Mouse (Mus musculus): ENCODE data around the gene Bnipl.

Bnipl gene

DNA sequence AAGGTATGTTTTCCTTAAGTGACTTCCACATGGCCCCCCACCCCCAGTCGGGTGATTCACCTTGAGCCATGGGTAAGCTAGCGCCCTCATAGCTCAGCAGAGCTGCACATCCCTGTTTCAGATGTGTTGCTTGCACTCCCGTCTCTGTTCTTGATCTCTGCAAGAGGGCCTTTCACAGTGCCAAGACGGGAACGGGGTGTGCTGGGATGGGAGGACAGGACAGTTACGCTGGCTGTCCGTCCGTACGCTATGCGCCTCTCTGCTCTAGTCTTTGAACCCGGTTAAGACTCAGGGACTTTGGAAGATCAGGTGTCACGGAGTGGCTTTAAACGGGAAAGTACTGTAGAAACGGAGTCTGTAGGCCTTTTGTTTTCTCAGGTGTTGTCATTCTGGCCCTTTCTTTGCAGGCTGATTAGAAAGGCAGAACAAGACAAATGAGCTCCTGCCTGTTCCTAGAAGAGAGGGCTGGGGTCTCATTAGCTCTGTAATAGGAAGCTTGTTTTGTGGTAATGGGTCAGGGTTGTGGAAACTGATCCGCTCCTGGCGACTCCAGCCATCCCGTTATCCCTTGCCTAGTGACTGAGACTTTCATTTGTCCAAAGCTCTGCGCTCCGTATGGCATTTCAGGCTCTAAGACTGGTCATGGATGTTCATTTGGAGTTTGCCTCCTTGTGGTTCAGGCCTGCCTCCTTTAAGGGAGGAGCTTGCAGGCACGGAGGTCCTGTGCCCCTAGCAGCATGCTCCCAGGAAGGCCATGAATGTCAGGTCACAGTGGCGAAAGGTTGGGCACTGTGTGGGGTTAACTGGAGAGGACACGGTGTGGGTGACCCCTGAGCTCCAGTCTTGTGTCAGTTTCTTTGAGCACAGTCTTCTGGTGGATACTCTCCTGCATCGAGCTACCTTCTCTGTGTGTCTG, 15.3 kb downstream of the Bnipl start:
- WGBS: 70% methylated on average over 23 of the region's 23 CpGs

DNA sequence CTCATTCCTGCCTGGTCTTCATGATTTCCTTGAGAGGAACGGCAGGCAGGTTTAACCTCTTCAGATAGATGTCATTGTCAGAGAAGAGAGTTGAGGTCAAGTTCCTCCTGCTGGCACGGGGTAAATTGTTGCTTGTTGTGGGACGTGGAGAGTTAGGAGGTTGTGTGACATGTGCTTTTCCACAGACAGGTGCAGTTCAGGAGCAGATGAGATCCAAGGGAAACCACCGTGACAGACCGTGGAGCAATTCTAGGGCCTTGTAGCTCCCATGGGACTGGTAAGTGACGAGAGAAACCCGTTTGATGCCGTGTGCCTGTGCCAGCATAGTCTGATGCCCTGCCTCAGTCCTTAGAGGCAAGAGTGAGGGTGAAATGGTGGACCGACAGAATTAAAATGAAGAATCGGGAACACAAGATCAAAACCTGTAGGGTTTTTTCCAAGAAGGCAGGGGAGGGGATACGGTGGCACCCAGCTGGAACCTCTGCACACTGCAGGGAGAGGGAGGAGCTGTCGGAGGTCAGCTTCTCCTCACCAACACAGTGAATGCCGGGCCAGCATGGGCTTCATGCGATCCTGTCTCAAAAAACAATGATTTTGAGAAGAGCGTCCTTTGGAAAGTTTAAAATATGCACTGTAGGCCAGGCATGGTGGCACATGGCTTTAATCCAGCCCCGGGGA, 17.6 kb downstream of the Bnipl start:
- WGBS: 82% methylated on average over 16 of the region's 16 CpGs

GRCm38 (mm10) chr3:95232771-95233170, 18.2 kb downstream of the Bnipl start:
- 73% methylated on average over 7 of the region's 7 CpGs for WGBS

GRCm38 (mm10) chr3:95231298-95232221, 19.4 kb downstream of the Bnipl start, which contains the start of gene Mllt11:
Mllt11 (minus strand) TSS chr3:95232171.
- 55% methylated on average over 13 of the region's 13 CpGs for WGBS

DNA sequence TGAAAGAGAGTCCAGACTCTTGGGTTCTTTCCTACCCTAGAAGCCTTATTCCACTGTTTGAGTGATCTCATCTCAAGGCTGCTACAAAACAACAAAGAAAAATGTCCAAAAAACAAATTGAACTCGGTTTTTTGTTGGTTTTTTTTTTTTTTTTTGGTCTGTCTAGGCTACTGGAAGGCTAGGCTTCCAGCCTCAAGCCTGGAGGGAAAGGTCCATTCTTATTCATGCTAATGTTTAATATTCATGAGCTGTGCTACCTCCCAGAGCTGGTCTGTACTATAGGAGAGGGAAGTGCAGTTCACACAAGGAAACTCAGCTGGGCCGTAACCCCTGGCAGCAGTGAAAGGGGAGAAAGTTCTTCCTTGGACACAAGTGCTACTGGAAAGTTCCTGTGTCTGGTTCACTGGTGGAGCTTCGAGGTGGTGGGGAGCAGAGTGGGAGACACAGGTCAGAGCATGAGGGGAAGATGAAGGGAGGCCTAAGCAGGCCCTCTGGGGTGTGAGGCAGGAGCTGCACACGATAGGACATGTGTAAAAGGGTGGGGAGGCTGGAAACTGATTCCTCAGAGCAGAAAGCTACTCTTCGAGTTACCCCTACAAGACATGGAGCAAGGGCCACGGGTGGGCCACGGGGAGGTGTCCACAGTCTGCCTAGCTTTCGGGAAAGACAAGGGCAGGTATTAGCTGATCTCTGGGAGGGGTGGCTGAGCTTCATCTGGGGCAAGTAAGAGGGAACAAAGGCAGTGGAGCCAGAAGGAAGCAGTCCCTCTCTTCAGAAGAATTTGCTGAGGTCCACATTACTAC, 20.3 kb downstream of the Bnipl start:
- WGBS: 27% methylated on average over 8 of the region's 8 CpGs

DNA sequence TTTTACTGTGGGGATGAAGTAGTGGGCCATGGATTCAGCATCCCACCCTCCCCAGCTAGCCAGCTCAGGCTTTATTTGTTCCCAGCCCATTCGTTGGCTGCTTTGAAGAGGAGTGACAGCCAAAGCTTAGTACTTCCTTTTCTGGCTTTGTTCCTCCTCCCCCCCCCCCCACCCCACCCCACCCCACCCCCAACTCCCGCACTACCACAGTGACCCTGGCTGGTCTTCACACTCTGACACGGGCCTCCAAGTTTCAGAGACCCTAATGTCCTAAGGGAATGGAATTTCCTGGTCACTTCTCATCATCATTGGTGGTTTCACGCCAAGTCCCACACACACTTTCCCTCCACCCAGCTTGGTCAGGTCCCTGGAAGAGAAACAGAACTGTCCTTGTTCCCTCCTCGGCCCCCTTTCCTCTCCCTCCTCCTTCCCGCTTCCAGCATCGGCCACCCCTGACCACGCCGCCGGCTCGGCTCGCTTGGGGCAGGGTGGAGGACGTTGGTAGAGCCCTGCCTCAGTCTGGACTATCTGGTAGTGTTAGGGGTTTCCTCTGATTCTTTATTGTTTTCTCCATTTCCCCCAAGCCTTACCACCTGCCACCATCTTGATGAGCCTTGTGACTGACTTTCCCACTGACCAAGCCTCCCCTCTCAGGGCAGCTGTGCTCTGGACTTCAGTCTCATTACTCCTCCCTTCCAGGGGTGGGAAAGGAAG, 21.1 kb downstream of the Bnipl start:
- 4% methylated on average over 13 of the region's 13 CpGs for WGBS

- under 1% methylated on average over 43 of the region's 43 CpGs for WGBS
Measured at GRCm38 (mm10) chr3:95228894-95229780, 21.9 kb downstream of the Bnipl start.

- under 1% methylated on average over 64 of the region's 64 CpGs for WGBS
Measured at GRCm38 (mm10) chr3:95228148-95228893, 22.7 kb downstream of the Bnipl start, which contains the start of gene Cdc42se1. Cdc42se1 (plus strand) TSS chr3:95228732.

DNA sequence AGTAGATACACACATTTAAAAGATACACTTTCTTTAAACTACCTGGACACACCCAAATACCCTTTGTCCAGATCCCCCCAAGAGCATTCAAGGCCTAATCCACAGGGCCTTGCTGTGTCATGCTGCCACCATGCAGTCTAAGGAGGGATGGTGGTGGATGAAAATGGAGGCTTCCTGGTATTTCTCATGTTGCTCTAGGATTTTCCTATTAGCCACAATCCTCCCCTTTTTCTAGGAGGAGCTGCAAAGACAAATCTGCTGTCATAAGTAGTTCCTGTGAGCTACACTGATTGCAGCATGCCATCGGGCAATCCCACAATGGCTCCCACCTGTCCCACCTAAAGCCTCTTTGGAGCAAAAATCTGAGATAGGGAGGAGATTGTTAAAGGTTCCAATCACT, 23.8 kb downstream of the Bnipl start:
- 10% methylated on average over 1 of the region's 1 CpGs for WGBS

DNA sequence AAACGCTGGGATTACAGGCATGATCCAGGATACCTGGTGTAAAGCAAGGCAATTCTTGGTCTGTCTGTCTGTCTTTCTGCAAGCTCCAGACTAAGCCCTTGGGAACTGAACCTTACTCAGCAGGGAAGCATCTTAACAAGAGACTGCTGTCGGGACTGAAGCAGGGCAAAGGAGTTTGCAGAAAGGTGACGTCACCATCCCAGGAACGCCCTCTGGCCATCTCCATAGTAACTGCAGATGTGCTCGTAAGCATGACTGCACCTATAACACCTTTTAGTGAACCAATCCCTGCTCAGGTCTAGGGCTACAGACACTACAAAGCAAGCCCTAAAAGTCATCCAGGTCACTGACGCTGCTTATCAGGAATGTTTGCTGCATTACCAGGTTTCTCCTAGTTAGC, 26.7 kb downstream of the Bnipl start:
- WGBS: 15% methylated on average over 6 of the region's 6 CpGs

DNA sequence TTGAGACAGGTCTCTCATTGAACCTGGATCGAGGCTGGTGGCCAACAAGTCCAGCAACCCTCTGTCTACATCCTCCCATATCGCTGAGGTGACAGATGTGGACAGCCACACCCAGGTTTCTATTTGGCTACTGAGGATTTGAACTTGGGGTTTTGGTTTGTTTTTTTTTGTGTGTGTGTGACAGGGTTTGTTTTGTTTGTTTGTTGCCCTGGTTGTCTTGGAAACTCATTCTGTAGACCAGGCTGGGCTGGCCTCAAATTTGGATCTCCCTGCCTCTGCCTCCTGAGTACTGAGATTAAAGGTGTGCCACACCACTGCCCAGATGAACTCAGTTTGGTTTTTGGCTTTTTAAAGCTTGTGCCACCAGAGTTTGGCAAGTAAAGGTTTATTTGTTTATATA, 28.0 kb downstream of the Bnipl start:
- 87% methylated on average over 2 of the region's 2 CpGs for WGBS

GRCm38 (mm10) chr3:95218466-95219137, 32.4 kb downstream of the Bnipl start:
- WGBS: 79% methylated on average over 6 of the region's 6 CpGs

DNA sequence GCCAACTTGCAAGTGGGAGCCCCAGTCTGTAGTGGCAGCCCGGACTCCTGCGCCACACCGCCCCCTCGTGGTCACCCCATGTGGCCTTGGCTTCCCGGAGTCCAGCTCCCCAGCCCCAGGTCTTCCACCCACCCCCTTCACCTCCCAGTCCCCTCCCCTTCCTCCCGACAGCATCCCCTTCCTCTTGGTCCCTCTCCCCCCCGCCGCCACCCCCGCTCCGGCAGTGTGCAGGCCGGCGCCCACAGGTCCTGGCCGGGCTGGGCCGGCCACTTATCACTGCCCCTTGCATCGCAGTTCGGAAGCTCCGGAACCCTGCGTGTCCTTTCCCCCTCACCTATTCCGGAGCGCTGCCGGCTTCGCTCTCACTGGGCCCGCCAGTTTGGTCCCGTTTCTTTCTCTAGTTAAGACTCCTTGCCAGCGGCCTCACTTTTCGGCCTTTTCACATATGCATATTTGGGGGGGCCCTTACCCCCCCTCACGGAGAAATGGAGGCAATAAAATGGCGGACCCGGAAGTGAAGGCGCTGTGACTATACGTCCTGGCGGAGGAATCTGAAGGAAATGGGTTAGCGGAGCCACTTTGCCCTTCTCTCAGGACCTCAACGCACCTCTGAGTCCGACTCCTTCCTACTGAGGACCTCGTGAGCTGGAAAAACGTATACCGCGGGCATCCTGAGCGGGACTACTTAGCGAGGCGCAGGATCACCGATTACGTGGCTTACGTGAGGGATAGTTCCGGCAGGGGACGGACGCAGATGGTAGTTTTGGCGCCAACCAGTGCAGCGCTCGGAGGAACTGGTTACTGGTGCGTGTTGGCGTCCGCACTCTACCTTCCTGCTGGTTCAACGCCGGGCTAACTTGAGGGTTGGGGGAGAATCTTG, 33.5 kb downstream of the Bnipl start, which contains the start of gene Gabpb2:
TSS of gene Gabpb2 (minus strand) at position 662 of the 880 bp plus-strand sequence.
- WGBS: under 1% methylated on average over 56 of the region's 56 CpGs

DNA sequence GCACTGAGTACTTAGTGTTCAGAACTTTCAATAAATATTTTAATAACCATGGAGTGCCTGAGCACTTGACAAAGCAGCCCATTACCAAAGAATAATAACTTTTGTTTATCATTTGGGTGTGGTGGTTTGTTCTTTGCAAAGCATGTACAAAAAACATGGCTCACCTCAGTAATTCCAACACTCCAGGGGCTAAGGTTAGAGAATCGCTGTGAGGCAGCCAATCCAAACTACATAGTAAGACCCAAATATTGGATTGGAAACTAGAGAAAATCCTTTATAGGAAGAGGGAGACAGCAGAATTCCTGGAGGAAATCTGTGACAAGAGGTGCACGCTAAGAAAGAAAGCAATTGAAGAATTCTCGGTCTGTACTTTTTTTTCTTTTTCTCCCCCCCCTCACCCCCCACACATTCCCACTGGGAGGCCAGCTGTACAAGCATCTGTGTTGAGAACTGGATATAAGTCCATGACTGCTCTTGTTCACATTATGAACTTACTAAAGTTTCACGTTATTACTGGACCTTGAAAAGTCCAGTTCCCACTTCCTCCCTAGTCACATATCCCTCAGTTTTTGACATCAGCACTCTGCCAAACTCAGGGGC, 34.2 kb downstream of the Bnipl start:
- 11% methylated on average over 4 of the region's 4 CpGs for WGBS

DNA sequence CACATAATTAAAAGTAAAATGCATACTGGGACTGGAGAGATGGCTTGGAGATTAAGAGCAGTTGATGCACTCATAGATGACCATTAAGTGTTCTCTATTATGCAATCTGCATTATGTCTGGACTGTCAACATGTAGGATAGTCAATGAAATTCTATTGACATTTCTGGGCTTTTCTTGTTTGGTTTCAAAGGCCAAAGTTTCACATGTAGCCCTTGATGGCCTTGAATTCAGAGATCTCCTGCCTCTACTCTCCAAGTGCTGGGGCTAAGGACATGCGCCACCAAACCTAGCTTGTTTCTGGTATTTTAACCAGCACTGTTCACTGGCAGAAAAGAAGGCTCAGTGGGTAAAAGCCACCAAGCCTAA, 37.4 kb downstream of the Bnipl start:
- WGBS: 100% methylated on average over 1 of the region's 1 CpGs

- WGBS: 81% methylated on average over 10 of the region's 10 CpGs
Measured at GRCm38 (mm10) chr3:95212889-95213608, 37.9 kb downstream of the Bnipl start.

All from cerebral cortex, adult 2 months (tissue).